Mouse (Mus musculus) CD4-positive, CD25-positive, alpha-beta regulatory T cell, adult 4 months (primary cell): ENCODE measurements around the gene Babam2. TPM values are rescaled to one million over a fixed set of nuclear protein-coding genes. Genes with fewer than 3 reads are reported as not detected.
"Not testable (repeated sequence)": the region's sequence is repeated elsewhere in the genome, so short reads cannot be mapped to it uniquely, and the experiment has no call there.

Experiments
- ATAC-seq: one replicate; pipeline ENCODE4 v1.8.0; 2017
- polyA plus RNA-seq, 2 experiments: library from polyadenylated mRNA; unstranded; fragments of 100-300 nt; shearing (Covaris generic); gene quantifications; one replicate each; pipeline ENCODE4 v1.2.1; 2017

Babam2 gene
- polyA plus RNA-seq, 2 experiments from 2014 or later = 104 to 119 TPM

DNA sequence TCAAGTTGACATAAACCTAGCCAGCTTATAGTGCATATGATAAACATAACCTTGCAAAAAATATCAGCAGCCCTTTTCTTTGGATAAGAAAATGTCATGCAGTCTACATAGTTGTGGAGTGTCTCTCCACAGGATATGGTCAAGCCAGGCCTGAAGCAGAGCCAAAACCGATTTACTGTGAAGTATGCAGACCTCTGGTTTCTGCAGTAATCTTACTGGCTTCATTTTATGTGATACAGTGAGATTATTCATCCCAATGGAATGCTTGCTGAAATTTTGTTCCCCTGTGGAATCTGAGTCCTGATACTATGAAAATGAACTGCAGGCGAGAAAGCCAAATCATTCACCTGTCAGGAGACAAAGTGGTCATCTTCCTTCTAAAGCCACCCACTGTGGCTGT, 138.2 kb downstream of the Babam2 start:
- ATAC-seq = no peak

DNA sequence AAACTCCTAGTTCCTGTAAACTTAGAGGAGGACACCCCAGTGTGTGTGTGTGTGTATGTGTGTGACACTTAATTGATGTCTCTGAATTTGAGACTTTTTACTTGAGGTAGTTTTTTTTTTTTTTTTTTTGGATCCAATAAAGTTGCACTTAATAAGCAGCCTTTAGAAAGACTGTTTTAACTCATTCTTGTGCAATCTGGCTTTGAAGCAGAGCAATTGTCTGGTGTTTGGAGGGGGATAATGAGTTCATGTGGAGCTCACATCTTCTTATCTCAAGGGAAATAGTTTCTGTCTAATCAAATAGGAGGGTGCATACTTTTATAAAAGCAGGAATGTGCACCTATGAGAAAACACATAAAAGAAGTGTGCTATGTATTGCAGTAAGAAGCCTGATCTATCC, 142.5 kb downstream of the Babam2 start:
- ATAC-seq = no peak

DNA sequence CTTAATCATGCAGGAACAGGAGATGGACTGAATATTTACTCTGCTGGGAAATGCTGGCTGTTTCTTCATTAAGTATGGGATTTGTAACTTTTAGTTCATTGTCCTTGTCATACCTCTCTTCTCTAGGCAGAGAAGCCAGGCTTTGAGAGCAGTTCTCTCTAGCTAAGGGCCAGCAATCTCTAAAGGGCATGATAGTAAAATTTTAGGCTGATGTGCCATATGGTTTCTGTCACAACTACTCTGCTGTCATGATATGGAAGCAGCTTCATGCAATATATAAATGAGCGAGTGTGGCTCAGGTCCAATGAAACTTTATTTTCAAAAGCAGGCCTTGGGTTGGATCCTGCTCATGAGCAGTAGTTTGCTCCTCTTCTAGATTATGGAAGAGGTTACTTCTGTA, 142.9 kb downstream of the Babam2 start:
- no peak for ATAC-seq

DNA sequence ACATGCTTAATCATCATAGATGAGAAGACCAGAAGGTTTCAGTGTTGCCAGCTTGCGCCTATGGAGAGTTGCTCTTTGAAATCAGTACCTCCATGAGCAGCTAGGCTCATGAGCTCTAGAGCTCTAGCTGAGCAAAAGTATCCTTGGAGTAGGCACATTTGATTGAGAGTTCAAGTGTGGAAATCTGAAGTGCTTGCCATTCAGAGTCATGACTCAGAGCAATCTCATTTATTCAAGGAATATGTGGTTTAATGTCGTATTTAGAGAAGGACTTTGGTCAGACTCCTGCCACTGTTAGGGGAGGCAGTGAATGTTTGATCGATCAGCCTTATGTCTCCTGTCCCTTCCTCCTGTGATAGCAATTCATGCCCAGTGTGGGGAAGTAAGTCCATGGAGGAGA, 147.4 kb downstream of the Babam2 start:
- ATAC-seq = no peak

DNA sequence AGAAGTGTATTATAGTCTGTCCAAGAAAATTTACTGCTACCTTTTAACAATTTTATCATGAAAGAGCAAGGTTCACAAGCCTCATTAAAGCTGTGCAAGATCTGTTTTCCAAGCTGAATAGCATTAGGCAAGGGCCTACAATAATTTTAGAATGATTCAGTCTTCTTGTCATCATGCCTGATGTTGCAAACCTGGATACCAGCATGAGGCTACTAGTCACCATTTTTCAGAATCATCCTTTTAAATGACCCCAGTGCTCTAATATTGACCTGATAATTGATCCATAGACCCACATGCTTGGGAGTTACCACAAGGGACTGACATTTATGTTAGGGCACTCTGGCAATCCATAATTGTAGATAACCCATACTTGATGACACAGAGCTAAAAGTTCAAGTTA, 149.5 kb downstream of the Babam2 start:
- ATAC-seq = no peak

DNA sequence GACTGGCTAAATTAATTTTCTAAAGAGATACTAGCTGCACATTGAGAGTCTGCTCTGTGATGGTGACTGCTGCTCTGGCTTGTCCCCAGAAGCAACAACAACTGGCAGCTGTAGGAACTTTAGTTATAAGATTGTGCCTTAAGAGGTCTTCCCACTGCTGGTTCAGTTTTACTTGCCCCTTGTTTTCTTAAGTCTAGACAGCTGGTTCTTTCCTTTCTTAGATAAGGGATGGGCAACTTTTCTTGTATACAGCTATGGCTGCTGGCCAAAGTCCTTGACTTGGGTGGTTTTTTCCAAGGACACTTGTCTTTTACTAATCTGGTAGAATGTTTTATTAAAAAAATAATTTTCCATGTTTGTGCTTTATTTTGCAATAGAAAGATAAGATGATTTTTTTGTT, 151.5 kb downstream of the Babam2 start:
- no peak for ATAC-seq

DNA sequence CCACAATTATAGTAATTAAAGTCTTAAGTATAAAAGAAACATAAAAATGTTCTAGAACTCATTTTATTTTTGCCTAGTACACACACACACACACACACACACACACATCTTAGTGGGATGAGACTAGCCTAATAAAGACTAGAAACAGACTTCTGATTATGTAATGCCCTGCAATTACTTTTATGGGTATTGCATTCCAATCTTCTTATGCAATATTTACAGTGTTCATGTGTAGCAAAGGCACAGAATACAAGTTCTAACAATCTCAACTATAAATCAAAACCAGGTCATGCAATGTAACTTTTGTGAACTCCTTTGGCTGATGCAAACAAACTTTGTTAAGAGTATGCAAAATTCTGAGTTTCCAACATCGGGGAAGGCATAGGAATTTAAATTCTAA, 155.3 kb downstream of the Babam2 start:
- ATAC-seq = no peak

DNA sequence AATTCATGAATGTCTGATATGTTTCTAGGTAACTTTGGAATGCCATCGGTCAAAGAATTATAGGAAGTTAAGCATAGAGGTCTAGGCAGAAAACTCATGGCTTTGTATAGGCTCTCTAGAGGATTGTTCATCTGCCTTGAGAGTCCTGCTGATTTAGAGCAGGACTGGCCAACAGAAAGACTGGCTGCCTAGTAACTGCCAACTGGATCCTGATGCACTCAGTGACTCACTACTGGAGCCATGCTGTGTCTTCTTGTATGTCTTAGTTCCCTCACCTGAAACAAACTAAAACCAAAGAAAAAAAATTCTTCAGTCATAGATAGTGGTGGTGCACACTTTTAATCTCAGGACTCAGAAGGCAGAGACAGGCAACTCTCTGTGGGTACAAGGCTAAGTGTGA, 156.3 kb downstream of the Babam2 start:
- ATAC-seq = no peak

DNA sequence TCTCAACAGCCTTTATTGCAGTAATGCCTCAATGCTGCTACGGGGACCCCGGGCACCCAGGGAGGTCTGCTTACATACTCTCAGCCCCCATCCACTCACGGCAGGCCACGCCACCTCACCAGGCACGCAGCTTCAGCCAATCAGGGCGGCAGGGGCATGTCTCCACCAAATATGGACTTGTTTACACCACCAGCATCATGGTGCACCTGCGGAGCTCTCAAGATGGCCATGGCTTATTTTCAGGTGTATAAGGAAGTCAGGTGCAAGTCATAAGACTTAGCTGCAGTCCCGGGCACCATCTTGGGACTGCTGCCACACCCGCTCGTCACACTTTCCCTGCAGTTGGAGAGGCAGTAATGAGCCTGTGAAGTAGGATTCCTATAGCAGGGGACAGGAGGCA, 161.4 kb downstream of the Babam2 start:
- ATAC-seq = not testable (repeated sequence)

DNA sequence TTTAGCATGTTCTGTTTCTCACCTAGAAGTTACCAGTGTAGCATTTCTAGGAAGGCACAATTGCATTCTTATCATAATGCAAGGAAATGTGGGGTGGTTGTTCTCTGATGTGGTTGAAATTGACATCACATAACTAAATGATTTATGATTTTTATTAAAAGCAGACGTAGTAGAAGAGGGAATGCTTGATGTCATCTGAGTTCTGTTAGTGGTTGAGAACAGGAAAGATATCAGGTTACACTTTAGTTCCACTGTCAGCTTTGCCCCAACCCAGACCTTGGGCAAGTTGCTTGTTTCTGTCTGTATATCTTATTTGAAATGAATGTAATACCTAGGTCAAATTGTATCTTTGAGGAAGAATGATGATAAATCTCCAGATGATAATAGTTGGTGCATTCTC, 162.9 kb downstream of the Babam2 start:
- no peak for ATAC-seq

DNA sequence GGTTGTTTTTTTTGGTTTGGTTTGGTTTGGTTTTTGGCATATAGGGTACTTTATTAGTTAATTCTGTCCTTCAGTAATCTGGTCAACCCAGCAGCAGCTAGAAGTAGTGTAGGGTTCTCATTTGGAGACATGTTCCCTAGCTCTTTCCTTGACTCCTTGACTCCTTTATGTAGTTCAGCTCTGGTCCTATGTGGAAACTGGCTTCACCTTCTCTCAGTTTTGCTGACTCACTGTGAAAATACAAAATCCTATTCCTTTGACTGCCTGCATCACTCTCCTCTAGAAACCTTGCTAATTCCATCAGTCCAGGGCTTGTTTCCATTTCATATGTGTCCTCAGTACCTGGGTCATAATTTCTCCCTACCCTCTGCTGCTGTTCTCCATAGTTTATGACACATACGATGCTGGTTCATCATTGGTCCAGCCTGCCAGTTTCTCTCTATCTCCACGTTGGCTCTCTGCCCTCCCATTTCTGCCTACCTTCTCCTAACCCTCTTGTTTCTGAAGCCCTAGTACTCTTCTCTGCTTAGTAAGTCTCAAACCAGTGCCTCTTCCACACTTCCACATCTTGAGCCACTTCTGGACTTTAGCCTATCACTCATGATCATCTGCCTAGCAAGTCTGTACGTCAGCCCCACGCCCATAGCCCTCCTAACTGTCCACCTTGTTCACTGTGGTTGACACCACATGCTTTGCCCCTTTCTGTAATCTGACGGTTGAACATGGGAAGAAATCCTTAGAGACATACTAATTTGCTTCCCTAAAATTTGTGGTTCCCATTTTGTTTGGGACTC, 163.5 kb downstream of the Babam2 start:
- no peak for ATAC-seq

DNA sequence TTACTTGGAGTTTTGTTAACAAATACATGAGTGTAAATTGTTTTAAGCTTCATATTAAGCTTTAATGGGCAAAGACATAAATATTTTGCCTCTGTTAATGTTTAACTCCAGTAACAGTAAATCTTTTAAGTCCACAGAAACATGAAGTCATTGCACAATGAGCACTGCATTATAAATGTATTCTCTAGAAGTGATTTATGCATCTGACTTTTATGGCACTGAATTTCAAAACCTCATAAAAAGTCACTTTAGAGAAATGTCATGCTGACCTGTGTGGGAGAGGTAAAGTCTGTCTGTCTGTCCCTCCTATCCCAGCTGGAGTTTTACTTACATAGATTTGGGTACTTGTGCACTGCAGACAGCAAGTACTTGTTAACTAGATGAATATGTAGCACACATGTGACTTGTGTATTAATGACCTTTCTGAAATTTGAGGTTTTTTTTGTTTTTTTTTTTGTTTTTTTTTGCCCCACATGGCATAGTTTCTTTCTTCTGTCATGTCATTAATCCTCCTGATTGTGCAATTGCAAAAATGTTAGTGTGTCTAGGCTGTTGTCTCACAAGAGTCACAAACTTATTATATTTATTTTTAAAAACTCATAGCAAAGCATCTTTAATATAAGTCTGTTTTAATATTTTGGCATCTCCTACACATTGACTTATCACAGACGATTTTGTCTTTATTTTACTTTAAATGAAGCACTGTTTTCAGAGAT, 165.4 kb downstream of the Babam2 start:
- no peak for ATAC-seq

DNA sequence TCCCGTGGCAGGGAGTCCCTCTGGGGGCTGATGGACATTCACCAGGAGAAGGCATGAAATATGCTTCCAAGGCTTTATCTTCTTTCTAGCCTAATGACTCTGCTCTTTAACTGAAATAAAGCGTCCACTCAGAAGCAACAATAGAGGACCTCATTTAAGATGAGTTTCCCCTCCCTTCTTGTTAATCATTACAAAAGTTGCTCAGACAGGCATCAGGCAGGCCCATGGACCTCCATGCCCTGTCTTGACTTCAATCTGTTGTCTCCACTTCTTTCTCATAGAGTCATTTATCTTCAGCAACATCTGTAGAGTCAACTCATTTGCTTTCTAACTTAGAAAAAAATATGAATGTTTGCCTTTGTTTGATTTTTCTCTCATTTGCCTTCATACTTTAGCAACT, 166.6 kb downstream of the Babam2 start:
- no peak for ATAC-seq

DNA sequence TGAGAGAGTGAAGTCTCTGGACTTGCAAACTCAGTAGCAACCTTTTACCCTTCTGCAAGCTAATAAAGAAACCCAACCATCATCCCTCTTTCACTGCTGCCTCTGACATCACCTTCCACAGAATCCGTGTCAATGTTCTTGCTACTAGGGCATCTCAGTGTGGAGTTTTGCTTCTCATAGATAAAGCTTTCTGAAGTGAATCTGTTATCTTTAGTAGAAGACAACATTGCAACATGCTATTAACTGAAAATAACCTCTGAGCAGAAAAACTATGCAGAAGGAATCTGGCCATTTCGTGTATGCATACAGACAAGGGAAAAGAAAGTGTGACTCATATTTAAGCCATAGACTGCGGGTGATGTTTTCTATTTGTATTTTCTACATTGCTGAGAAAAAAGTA, 168.6 kb downstream of the Babam2 start:
- no peak for ATAC-seq

DNA sequence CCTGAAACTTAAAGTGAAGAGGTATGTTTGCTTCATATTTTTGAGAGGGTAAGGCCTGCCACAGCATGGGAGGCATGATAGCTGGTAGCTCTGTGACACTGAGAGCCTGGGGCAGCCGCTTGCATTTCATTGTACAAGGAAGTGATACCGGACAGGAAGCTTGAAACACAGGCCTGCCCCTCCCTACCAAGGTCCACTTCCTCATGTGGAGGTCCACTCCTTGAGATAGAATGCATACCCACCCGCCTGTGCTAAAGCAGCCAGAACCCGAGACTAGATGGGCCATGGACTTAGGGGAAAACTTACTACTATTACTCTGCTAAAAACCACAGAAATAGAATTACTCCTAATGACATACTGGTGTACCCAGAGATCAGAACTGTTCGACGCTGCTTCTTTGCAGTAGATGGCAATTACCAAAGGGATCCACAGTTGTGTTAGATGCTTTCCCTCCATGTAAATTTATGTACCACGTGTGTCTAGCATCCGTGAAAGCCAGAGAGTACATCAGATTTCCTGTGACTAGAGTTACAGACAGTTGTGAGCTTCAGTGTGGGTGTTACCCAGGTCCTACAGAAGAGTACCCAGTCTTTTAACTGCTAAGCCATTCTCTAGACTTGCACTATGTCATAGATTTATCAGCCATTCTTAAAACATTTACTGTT, 173.5 kb downstream of the Babam2 start:
- ATAC-seq = no peak

DNA sequence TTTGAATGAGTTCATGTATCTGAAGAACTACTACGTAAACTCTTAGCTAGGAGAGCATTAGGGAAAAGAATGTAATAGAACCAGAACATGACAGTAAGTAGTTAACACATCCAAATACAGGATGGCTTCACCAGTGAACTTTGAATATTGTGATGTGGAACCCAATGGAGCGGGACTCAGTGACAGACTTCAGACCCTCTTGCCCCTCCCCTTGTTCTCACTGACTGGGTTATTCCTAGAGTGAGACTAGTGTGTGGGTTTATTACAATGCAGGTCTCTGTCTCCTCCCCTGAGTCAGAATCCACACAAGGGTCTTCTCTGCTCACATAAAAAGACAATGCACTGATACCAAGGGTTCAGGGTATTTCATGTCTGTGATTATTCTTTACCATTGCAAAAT, 175.8 kb downstream of the Babam2 start:
- ATAC-seq = no peak

DNA sequence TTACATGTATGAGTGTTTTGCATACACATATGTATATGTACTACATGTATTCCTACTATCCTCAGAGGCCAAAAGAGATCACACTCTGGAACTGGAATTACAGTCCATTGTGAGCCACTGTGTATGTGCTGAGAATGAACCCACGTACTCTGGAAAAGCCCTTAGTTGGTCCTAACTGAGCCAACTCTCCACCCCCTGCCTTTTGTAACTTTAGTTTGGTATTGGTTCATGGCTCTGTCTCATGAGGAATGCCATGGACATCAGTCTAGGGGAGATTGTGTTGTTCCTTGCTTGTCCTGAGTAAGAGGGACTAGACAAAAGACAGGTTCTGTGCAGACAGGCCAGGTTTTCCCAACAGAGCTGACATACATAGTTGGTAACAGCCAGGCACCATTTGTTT, 177.1 kb downstream of the Babam2 start:
- no peak for ATAC-seq

DNA sequence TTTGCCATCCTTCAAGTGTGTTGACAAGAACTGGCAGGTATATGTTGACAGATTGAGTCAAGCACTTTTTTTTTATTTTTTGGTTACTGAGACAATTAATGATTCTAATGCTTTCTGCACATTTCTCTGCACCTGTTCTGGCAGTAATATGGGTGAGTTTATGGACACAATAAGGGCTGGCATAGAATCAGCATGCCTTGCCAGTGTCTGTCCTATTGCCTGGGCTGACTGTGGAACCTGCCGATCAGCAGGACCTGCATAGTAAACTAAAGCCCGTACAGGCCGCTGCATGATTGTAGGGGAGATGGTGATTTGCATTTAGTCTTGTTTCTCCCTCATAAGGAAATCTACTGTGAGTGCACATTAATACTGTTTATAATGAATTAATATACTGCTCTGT, 178.0 kb downstream of the Babam2 start:
- ATAC-seq = no peak

DNA sequence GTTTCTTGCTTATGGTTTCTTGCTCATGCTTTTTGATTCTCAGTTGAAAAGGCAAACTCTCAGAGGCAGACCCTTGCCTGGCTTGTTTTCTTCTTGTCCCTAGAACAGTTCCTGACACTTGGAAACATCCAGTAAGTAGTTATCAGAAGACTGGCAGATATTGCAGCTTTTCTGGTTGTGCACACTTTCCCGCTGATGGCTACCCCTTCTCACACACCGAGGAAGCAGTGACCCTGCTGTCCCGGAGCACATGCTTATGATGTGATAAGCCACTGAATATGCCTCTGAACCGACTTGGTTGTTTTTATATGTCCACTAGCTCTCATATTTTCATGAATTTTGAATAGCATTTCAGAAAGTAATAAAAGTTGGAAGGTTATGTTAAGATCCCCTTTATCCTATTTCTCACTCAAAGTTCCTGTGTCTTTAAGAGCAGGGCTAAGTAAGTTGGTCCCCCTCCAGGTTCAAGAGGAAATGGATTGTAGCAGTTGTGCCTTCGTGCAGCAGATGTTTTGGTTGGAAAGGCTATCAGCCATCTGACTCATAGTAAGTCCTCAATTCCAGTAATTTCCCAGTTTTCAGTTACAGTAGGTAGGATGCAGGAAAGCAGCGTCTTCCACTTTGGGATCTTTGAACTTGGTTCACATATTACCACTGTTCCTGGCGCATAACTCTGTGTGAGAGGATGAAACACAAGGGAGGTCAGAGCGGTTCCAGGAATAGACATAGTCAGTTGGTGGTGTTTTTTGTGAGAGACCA, 178.9 kb downstream of the Babam2 start:
- no peak for ATAC-seq

DNA sequence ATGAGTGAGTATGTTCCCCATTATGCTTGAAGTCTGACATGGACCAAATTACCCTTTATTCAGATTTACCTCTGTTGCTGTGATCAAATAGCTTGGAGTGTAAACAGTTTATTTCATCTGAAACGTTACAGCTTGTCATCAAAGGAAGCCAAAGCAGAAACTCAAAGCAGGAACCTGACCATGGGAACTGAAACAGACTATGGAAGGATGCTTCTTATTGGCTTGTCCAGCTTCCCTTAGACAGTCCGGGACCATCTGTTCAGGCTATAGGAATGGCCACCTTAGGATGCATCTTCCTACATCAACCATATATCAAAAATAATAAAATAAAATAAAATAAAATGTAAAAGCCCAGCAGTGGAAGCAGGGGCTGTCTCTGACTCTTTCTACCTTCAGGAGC, 183.0 kb downstream of the Babam2 start:
- ATAC-seq = no peak

DNA sequence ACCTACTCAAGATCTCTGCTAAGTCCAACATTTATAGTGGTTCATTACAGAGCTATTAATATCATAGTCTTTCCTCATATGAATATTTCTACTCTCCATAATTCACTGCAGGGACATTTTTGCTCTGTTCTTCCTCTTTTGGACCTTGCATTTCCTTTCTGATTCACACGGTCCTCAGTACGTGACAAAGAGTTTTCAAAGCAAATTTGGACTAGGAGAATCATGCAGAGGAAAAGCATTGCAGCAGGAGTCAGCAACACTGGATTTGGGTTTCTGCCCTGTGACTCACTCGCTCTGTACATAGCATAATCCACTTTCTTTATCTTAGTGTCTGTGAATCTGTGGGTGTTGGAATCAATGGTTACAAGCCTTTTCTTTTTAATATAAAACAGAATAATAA, 184.8 kb downstream of the Babam2 start:
- ATAC-seq = no peak

DNA sequence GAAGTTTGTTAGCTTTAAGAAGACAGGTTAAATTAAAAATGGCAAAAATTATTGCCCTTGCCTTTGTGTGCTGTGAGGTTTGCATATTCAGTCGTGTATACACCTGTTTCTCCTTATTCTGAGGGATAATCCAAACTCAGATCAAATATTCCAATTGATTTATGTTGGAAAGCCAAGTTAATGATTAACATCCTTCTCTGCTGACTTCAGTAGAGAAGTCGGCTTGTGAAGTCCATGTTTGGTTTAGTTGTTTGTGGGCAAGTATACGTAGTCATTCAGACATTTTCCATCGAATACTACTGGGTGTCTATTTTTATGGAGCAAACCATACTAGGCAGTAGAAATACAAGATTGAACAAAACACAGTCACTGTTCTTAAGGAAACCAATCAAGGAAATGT, 187.5 kb downstream of the Babam2 start:
- no peak for ATAC-seq

DNA sequence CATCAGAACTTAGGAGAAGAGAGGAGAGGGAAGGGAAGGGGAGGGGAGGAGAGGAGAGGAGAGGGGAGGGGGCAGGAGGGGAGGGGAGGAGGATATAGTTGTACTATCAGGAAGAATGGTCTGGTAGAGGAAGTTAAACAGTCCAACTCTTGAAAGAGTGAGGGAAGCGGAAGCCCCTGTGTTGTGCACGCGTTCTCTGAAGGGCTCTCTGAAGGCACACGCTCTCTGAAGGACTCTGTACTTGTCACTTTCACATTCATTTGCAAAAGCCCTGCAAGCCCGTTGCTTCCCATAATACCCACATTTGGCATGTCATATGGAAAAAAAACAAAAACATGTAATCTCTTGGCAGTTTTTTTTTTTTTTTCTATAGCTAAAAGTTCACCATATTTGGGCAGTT, 190.1 kb downstream of the Babam2 start:
- peak; percentile 41 for ATAC-seq
